23 mouse cellular contexts compared by ENCODE assay signal in the genomic region with DNA sequence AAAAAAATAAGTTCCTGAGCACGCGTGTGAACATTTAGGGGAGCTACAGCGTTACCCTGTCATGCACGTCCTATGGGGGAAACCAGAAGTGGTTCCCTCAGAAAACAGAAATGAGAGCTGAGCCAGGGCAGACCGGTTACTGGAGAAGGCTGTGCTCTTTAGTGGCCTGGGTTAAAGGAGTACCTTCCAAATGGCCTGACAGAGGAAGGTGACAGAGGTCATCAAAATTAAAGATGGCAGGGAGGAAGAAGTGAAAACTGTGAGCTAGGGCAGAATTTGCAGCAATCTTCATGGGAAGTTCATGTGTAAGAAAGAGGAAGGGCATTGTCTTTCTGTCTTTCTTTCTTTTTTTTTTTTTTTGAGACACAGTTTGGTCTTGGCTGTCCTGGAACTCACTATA. TPM values are rescaled to one million over a fixed set of nuclear protein-coding genes. Genes with fewer than 3 reads are reported as not detected.
DNase-seq lines count a peak whose midpoint lies in the region; ATAC-seq lines count a peak whose summit lies in the region.
"Had no signal": no experiment of that assay in that cellular context is flagged by ENCODE, and none has a peak within 500 bp of the region (broad histone marks: within the 10 kb centered on the region; RNA-seq: fewer than 3 reads in every experiment).

No protein-coding gene starts in this region.

- WGBS in liver, embryonic 16.5 days (ENCODE audit: insufficient replicate concordance), result 67% methylated on average over 5 of the region's 5 CpGs

- no peaks in the 10 kb centered on the region for H3K36me3 ChIP-seq in liver, embryonic 16.5 days (ENCODE audit: control insufficient read depth, insufficient read depth)
- H3K36me3 ChIP-seq: embryonic facial prominence, embryonic 15.5 days; forebrain, embryonic 10.5 days; G1E; heart, embryonic 10.5 days; hindbrain, embryonic 13.5 days had no signal

- no peak overlapping the region for H3K9ac ChIP-seq in liver, embryonic 16.5 days (ENCODE audit: low read depth, low read length)
- H3K9ac ChIP-seq: embryonic facial prominence, embryonic 15.5 days; hindbrain, embryonic 13.5 days had no signal

- no peak overlapping the region for H3K27ac ChIP-seq in liver, embryonic 16.5 days (ENCODE audit: low read length)
- H3K27ac ChIP-seq: embryonic facial prominence, embryonic 15.5 days; forebrain, embryonic 10.5 days; gastrocnemius, adult 2 months; heart, embryonic 10.5 days; hindbrain, embryonic 13.5 days had no signal

- ATAC-seq in liver, embryonic 16.5 days (ENCODE audit: low read depth), result peak; percentile 39; the same call in 1 of the 2 replicates
- peak; percentile 91 for ATAC-seq in common myeloid progenitor, adult 5-6 weeks (replicated peaks; ENCODE audit: low read depth, poor library complexity, severe bottlenecking)
- ATAC-seq in megakaryocyte progenitor cell, adult 5-6 weeks (replicated peaks; ENCODE audit: poor library complexity), result peak; percentile 87
- ATAC-seq: CD4-positive, CD25-positive, alpha-beta regulatory T cell, adult 4 months; forebrain, embryonic 14.5 days had no signal

- no peak for DNase-seq in liver
- no peak for DNase-seq in gastrocnemius, postnatal 4 days (ENCODE audit: low spot score in 2 of 2)
- DNase-seq in heart, postnatal 14 days, result no peak
- DNase-seq: adrenal gland, adult 8-10 months; adrenal gland, postnatal 36 days; cerebellum, adult 2 months; cerebellum, postnatal 10 days; embryo, embryonic 11 days; gastrocnemius, adult 2 months; gastrocnemius, postnatal 25 days; heart, adult 18-20 months; heart, postnatal 10 days had no signal

- H3K4me3 ChIP-seq in liver, embryonic 16.5 days (ENCODE audit: low read depth, low read length), result no peak overlapping the region
- H3K4me3 ChIP-seq: embryonic facial prominence, embryonic 15.5 days; erythroblast, embryonic 14.5 days; forebrain, embryonic 10.5 days; gastrocnemius, adult 2 months; heart, embryonic 10.5 days; hindbrain, embryonic 13.5 days had no signal

- intact Hi-C loops in heart, postnatal 14 days (cut with DNase I), result no loop called here

- no peaks in the 10 kb centered on the region for H3K4me1 ChIP-seq in liver, embryonic 16.5 days (ENCODE audit: control insufficient read depth, low read depth, low read length)
- H3K4me1 ChIP-seq: embryonic facial prominence, embryonic 15.5 days; forebrain, embryonic 10.5 days; heart, embryonic 10.5 days; hindbrain, embryonic 13.5 days had no signal

- no peaks in the 10 kb centered on the region for H3K27me3 ChIP-seq in liver, embryonic 16.5 days (ENCODE audit: control insufficient read depth, insufficient read depth, low read depth, low read length)
- H3K27me3 ChIP-seq: embryonic facial prominence, embryonic 15.5 days; hindbrain, embryonic 13.5 days had no signal

- no peak overlapping the region for H3K4me2 ChIP-seq in liver, embryonic 16.5 days (ENCODE audit: low read depth, low read length)
- H3K4me2 ChIP-seq: embryonic facial prominence, embryonic 15.5 days; hindbrain, embryonic 13.5 days had no signal

- H3K9me3 ChIP-seq in liver, embryonic 16.5 days (replicated peaks; ENCODE audit: control insufficient read depth, low read length), result no peaks in the 10 kb centered on the region
- H3K9me3 ChIP-seq: embryonic facial prominence, embryonic 15.5 days; forebrain, embryonic 10.5 days; heart, embryonic 10.5 days; hindbrain, embryonic 13.5 days had no signal

RNA-seq across cellular contexts. Expression of gene Cd2ap, which starts 48.3 kb away (rescaled TPM):
- 7.4 and 8.1 TPM in 2 replicates for polyA plus RNA-seq in liver, embryonic 16.5 days (2015; fragmentation: Nextera tagmentation; extraction: Ambion mirVana)
- total RNA-seq in common myeloid progenitor, adult 5-6 weeks (2017), result 16.6 and 17.4 TPM in 2 replicates
- 14.1 and 16.4 TPM in 2 replicates for total RNA-seq in megakaryocyte progenitor cell, adult 5-6 weeks (2015)
- total RNA-seq in megakaryocyte progenitor cell, adult 5-6 weeks (2017), result 10.1 and 13.3 TPM in 2 replicates
- 10 to 100 TPM; 35.0 to 37.1 TPM for total RNA-seq in gastrocnemius, postnatal 4 days (2021)
- total RNA-seq in heart, postnatal 14 days (2021), result 10 to 100 TPM; 30.7 to 32.7 TPM

Comparison
In these comparisons a context has a peak if more than half of its experiments do, and no peak if none do; other contexts are left out.
1. ATAC-seq: peak in every context shown above with its lines; median percentile 91 in common myeloid progenitor, adult 5-6 weeks; 87 in megakaryocyte progenitor cell, adult 5-6 weeks; 39 in liver, embryonic 16.5 days.